Mouse (Mus musculus) neural tube, embryonic 13.5 days (tissue): ENCODE measurements around the gene Sf1. TPM values are rescaled to one million over a fixed set of nuclear protein-coding genes. Genes with fewer than 3 reads are reported as not detected.
A peak's percentile ranks its signal among the peaks of the same experiment; 100 is the strongest.

Experiments used
- ATAC-seq: fragments of 200-750 bp; cut with Nextera tagmentation; 2 replicates; pipeline ENCODE4 v1.8.0; 2017; ENCODE audit warnings: low read depth, mild to moderate bottlenecking, moderate TSS enrichment, moderate library complexity
- H3K27ac ChIP-seq: fragments of 300-500 bp; sonication (generic); replicated peaks from 2 replicates; pipeline ENCODE4 v1.5.1; 2015; ENCODE audit warnings: moderate library complexity, mild to moderate bottlenecking, inconsistent platforms
- H3K27me3 ChIP-seq: fragments of 300-500 bp; sonication (generic); 2 replicates; pipeline ENCODE4 v1.6.1; 2015; ENCODE audit warnings: mild to moderate bottlenecking, inconsistent platforms
- H3K36me3 ChIP-seq: fragments of 300-500 bp; sonication (generic); 2 replicates; pipeline ENCODE4 v1.6.1; 2015; ENCODE audit warnings: mild to moderate bottlenecking, inconsistent platforms
- H3K4me1 ChIP-seq: fragments of 300-500 bp; sonication (generic); replicated peaks from 2 replicates; pipeline ENCODE4 v1.6.1; 2015; ENCODE audit warnings: inconsistent platforms
- H3K4me2 ChIP-seq: fragments of 300-500 bp; sonication (generic); 2 replicates; pipeline ENCODE4 v1.6.1; 2015; ENCODE audit warnings: inconsistent platforms, mild to moderate bottlenecking, moderate library complexity
- H3K4me3 ChIP-seq: fragments of 300-500 bp; sonication (generic); 2 replicates; pipeline ENCODE4 v1.5.1; 2015; ENCODE audit warnings: mild to moderate bottlenecking, inconsistent platforms
- H3K9ac ChIP-seq: fragments of 300-500 bp; sonication (generic); 2 replicates; pipeline ENCODE4 v1.6.1; 2015; ENCODE audit warnings: moderate library complexity, mild to moderate bottlenecking, inconsistent platforms
- H3K9me3 ChIP-seq: fragments of 300-500 bp; sonication (generic); 2 replicates; pipeline ENCODE4 v1.6.1; 2016; ENCODE audit warnings: inconsistent platforms
- WGBS: fragments of 180-500 bp; shearing (Covaris S2); methylation state at CpG from one replicate; pipeline ENCODE4 v1.1.7; 2015; 5-methylcytosine and 5-hydroxymethylcytosine counted together
- polyA plus RNA-seq: library from polyadenylated mRNA; unstranded; fragments of >200 nt; fragmentation: Nextera tagmentation; extraction: Ambion mirVana; gene quantifications from 2 replicates; pipeline ENCODE4 v1.2.1, GENCODE M21; 2015

Sf1 gene
- polyA plus RNA-seq, 1 experiment from 2014 or later = 107 TPM

GRCm38 (mm10) chr19:6381238-6381637 is 17.7 kb downstream of the Sf1 start:
- WGBS = 96% methylated on average over 5 of the region's 5 CpGs
- Histone ChIP-seq H3K4me3 (no peak overlapping the region), H3K9ac (no peak overlapping the region), H3K4me2 (no peak overlapping the region), H3K4me1 (peaks cover 35% of the 10 kb centered on the region), H3K27ac (no peak overlapping the region), H3K27me3 (no peaks in the 10 kb centered on the region), H3K36me3 (peaks cover 35% of the 10 kb centered on the region), H3K9me3 (no peaks in the 10 kb centered on the region)
- no peak for ATAC-seq

DNA sequence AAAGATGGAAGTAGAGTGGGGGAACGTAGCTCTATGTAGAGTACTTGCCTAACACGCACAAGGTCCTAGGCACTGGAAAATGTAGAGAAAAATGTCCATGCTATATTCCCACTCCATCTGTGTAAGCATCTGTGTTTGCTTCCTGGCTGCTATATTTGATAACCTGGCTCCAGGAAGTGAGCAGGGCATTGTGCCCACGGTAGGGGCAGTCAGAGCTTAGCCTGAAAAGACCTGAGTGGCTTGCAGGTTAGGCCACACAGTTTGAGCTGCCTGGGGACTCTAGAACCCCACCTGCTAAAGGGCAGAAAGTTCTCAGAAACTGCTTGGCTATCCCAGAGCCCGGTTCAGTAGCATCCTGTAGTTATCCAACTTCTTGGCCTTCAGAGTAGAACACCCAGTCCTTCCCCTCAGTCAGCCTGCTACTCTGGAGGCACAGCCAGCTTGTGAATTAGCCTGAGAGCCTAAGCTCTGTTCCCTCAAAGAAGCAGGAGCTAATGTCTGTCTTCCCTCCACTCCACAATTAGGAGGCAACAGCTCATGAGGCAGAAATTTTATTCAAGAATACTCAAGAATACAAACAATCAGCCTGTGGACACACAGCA is 18.9 kb downstream of the Sf1 start:
- Histone ChIP-seq H3K4me1 (peaks cover 23% of the 10 kb centered on the region), H3K36me3 (peaks cover 23% of the 10 kb centered on the region), H3K4me3 (no peak overlapping the region), H3K27me3 (no peaks in the 10 kb centered on the region), H3K9ac (no peak overlapping the region), H3K27ac (no peak overlapping the region), H3K4me2 (no peak overlapping the region), H3K9me3 (no peaks in the 10 kb centered on the region)
- no peak for ATAC-seq
- 90% methylated on average over 4 of the region's 4 CpGs for WGBS

- no peak overlapping the region for H3K4me2 ChIP-seq
- peak overlapping the region; percentile 26; the same call in 1 of the 2 replicates for H3K9ac ChIP-seq
- no peaks in the 10 kb centered on the region for H3K9me3 ChIP-seq
- peaks cover 14% of the 10 kb centered on the region for H3K4me1 ChIP-seq
- 53% methylated on average over 5 of the region's 5 CpGs for WGBS
- no peak overlapping the region for H3K27ac ChIP-seq
- no peak overlapping the region for H3K4me3 ChIP-seq
- ATAC-seq = no peak
- no peaks in the 10 kb centered on the region for H3K27me3 ChIP-seq
- H3K36me3 ChIP-seq = peaks cover 12% of the 10 kb centered on the region; the same call in 1 of the 2 replicates
Measured at GRCm38 (mm10) chr19:6383470-6383869, 20.0 kb downstream of the Sf1 start.

DNA sequence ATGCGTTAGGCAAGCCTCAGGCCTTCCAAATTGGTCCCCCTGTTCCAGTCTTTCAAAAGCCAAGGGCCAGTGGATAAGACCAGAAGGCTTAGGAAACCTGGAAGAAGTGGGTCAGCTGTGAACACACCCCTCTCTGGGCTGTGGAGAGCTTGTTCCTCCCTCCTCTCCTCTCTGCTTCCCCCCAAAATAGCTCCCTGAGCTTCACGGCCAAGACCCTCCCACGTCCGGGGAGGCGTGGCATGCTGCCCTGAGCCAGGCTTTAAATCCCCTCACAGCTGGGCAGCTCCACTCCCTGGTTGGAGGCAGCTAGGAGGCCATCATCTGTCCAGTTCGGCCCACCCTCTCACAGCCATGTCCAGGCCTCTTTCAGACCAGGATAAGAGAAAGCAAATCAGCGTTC is 20.6 kb downstream of the Sf1 start, which contains the start of gene Pygm:
Pygm (plus strand) TSS at position 272 of the 400 bp plus-strand sequence.
- Histone ChIP-seq H3K4me1 (peaks cover 14% of the 10 kb centered on the region), H3K9me3 (no peaks in the 10 kb centered on the region), H3K27me3 (no peaks in the 10 kb centered on the region), H3K4me3 (no peak within 1 kb of the TSS), H3K4me2 (no peak within 1 kb of the TSS), H3K9ac (peak within 1 kb of the TSS; percentile 26; the same call in 1 of the 2 replicates), H3K36me3 (peaks cover 6% of the 10 kb centered on the region; the same call in 1 of the 2 replicates), H3K27ac (no peak within 1 kb of the TSS)
- ATAC-seq = no peak
- WGBS = 26% methylated on average over 7 of the region's 7 CpGs

DNA sequence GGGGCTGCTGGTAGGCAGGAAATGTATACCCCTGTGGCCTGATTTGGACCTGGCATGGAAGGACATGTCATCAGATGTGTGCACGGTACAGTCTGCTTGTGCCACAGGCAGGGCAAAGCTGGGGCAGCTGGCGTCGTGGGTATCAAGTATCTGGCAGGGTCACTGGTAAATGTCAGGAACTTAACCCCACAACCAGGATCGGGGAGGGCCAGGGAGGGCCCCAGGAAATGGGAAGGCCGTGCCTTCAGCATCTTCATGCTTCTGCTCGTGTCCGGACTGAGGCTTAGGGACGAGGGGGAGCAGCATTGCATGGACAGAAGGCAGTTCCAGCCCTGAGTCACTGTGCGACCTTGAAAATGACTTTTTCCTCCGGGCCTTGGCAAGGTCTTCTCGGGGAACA is 21.5 kb downstream of the Sf1 start:
- ATAC-seq = no peak
- no peaks in the 10 kb centered on the region for H3K27me3 ChIP-seq
- H3K4me3 ChIP-seq = no peak overlapping the region
- no peaks in the 10 kb centered on the region for H3K9me3 ChIP-seq
- WGBS = 76% methylated on average over 11 of the region's 11 CpGs
- H3K27ac ChIP-seq = no peak overlapping the region
- no peak overlapping the region for H3K4me2 ChIP-seq
- H3K36me3 ChIP-seq = 0 out of 2 replicates have a peak, but pooled peaks cover 3% of the 10 kb centered on the region
- no peak overlapping the region for H3K9ac ChIP-seq
- H3K4me1 ChIP-seq = peaks cover 21% of the 10 kb centered on the region

- 85% methylated on average over 5 of the region's 5 CpGs for WGBS
- Histone ChIP-seq H3K4me3 (no peak overlapping the region), H3K9me3 (no peaks in the 10 kb centered on the region), H3K4me2 (no peak overlapping the region), H3K27ac (no peak overlapping the region), H3K4me1 (peaks cover 22% of the 10 kb centered on the region), H3K9ac (no peak overlapping the region), H3K36me3 (0 out of 2 replicates have a peak, but pooled peaks cover 1% of the 10 kb centered on the region), H3K27me3 (no peaks in the 10 kb centered on the region)
- ATAC-seq = no peak
Measured at GRCm38 (mm10) chr19:6385419-6385818, 21.9 kb downstream of the Sf1 start.

GRCm38 (mm10) chr19:6385821-6386220 is 22.3 kb downstream of the Sf1 start:
- Histone ChIP-seq H3K4me2 (no peak overlapping the region), H3K4me3 (no peak overlapping the region), H3K36me3 (no peaks in the 10 kb centered on the region), H3K4me1 (peaks cover 22% of the 10 kb centered on the region), H3K27ac (no peak overlapping the region), H3K27me3 (no peaks in the 10 kb centered on the region), H3K9me3 (no peaks in the 10 kb centered on the region), H3K9ac (no peak overlapping the region)
- no peak for ATAC-seq
- 80% methylated on average over 7 of the region's 7 CpGs for WGBS

DNA sequence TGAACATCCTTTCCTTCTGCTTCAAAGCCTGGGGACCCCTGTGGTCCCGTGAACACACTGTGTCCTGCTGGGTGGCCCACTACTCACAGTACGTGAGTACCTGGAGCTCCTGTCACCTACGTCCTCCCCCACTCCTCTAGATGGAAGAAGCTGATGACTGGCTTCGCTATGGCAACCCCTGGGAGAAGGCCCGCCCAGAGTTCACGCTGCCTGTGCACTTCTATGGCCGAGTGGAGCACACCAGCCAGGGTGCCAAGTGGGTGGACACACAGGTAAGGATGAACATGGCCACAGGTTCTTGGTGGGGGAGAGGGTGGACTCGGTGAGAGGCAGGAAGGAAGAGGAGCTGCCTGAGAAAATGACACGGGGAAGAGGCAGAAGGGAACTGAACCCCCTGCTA is 22.7 kb downstream of the Sf1 start:
- no peak overlapping the region for H3K9ac ChIP-seq
- H3K4me3 ChIP-seq = no peak overlapping the region
- H3K36me3 ChIP-seq = no peaks in the 10 kb centered on the region
- ATAC-seq = no peak
- no peaks in the 10 kb centered on the region for H3K9me3 ChIP-seq
- 68% methylated on average over 9 of the region's 9 CpGs for WGBS
- H3K27ac ChIP-seq = no peak overlapping the region
- H3K27me3 ChIP-seq = no peaks in the 10 kb centered on the region
- H3K4me1 ChIP-seq = peaks cover 22% of the 10 kb centered on the region
- H3K4me2 ChIP-seq = no peak overlapping the region

- H3K9ac ChIP-seq = no peak overlapping the region
- WGBS = 85% methylated on average over 13 of the region's 13 CpGs
- no peak overlapping the region for H3K4me3 ChIP-seq
- H3K4me1 ChIP-seq = peaks cover 21% of the 10 kb centered on the region
- H3K27ac ChIP-seq = no peak overlapping the region
- no peaks in the 10 kb centered on the region for H3K9me3 ChIP-seq
- no peaks in the 10 kb centered on the region for H3K27me3 ChIP-seq
- H3K4me2 ChIP-seq = no peak overlapping the region
- ATAC-seq = no peak
- no peaks in the 10 kb centered on the region for H3K36me3 ChIP-seq
Measured at GRCm38 (mm10) chr19:6388006-6388405, 24.5 kb downstream of the Sf1 start.

- H3K4me3 ChIP-seq = peak overlapping the region; percentile 28
- H3K4me1 ChIP-seq = peaks cover 8% of the 10 kb centered on the region
- peak overlapping the region; percentile 64 for H3K9ac ChIP-seq
- no peak for ATAC-seq
- H3K27me3 ChIP-seq = no peaks in the 10 kb centered on the region
- H3K9me3 ChIP-seq = no peaks in the 10 kb centered on the region
- WGBS = 4% methylated on average over 16 of the region's 16 CpGs
- H3K36me3 ChIP-seq = no peaks in the 10 kb centered on the region
- no peak overlapping the region for H3K27ac ChIP-seq
- peak overlapping the region; percentile 53 for H3K4me2 ChIP-seq
Measured at GRCm38 (mm10) chr19:6389803-6390202, 26.3 kb downstream of the Sf1 start.

- Histone ChIP-seq H3K9ac (no peak overlapping the region), H3K4me1 (peaks cover 8% of the 10 kb centered on the region), H3K36me3 (no peaks in the 10 kb centered on the region), H3K27me3 (no peaks in the 10 kb centered on the region), H3K4me3 (no peak overlapping the region), H3K27ac (no peak overlapping the region), H3K9me3 (no peaks in the 10 kb centered on the region), H3K4me2 (peak overlapping the region; percentile 53)
- 62% methylated on average over 6 of the region's 6 CpGs for WGBS
- no peak for ATAC-seq
Measured at GRCm38 (mm10) chr19:6390251-6390650, 26.8 kb downstream of the Sf1 start.

DNA sequence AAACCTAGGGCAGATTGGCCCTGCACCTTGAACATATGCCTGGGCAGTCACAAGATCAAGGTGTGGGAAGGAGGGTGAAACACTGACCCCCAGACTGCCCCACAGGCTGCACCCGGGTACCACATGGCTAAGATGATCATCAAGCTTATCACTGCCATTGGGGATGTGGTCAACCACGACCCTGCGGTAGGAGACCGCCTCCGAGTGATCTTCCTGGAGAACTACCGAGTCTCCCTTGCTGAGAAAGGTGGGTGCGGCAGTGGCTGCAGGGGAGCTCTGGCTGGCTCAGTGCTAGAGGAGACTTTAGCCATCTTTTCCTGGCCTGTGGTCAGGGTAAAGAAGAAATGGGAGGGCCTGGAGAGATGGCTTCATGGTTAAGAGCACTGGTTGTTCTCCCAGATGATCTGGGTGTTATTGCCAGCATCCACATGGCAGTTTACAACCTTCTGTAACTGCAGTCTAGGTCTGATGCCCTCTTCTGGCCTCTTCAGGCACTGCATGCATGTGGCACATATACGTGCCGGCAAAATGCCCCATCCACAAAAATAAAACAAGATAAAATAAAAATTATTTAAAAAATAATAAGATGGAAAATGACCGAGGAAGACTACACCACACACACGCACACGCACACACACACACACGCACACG is 29.4 kb downstream of the Sf1 start:
- Histone ChIP-seq H3K4me2 (no peak overlapping the region), H3K27me3 (no peaks in the 10 kb centered on the region), H3K36me3 (no peaks in the 10 kb centered on the region), H3K9me3 (no peaks in the 10 kb centered on the region), H3K27ac (no peak overlapping the region), H3K4me1 (peaks cover 8% of the 10 kb centered on the region), H3K4me3 (no peak overlapping the region), H3K9ac (no peak overlapping the region)
- 92% methylated on average over 14 of the region's 14 CpGs for WGBS
- ATAC-seq = no peak
